Mouse (Mus musculus): Measurements from ENCODE around the gene Gfod1. TPM values are rescaled to one million over a fixed set of nuclear protein-coding genes. Genes with fewer than 3 reads are reported as not detected.

Gene Gfod1
- polyA plus RNA-seq, 1 experiment: 4.2 TPM

GRCm38 (mm10) chr13:43241069-43241468 is 62.9 kb downstream of the Gfod1 start:
- Histone ChIP-seq H3K4me3 (ENCODE audit: insufficient read depth, low read length) (no peak overlapping the region), H3K4me1 (ENCODE audit: control insufficient read depth, insufficient read depth, low read length) (peaks cover 11% of the 10 kb centered on the region), H3K27ac (ENCODE audit: insufficient read depth, low read length) (no peak overlapping the region)
- TF ChIP-seq POLR2A (IDR thresholded peaks at IDR 0.05; ENCODE audit: low read depth, low read length): no peak
- no peak for TF ChIP-seq CTCF (IDR thresholded peaks at IDR 0.05; ENCODE audit: borderline replicate concordance, insufficient read depth, low read length)

- no peak for TF ChIP-seq CTCF (IDR thresholded peaks at IDR 0.05; ENCODE audit: borderline replicate concordance, insufficient read depth, low read length)
- TF ChIP-seq POLR2A (IDR thresholded peaks at IDR 0.05; ENCODE audit: low read depth, low read length): no peak
- H3K4me3 ChIP-seq (ENCODE audit: insufficient read depth, low read length): no peak overlapping the region
- no peak overlapping the region for H3K27ac ChIP-seq (ENCODE audit: insufficient read depth, low read length)
- H3K4me1 ChIP-seq (ENCODE audit: control insufficient read depth, insufficient read depth, low read length): peaks cover 11% of the 10 kb centered on the region
Measured at GRCm38 (mm10) chr13:43239790-43240216, 64.2 kb downstream of the Gfod1 start.

- Histone ChIP-seq H3K4me1 (ENCODE audit: control insufficient read depth, insufficient read depth, low read length) (peaks cover 16% of the 10 kb centered on the region), H3K27ac (ENCODE audit: insufficient read depth, low read length) (no peak overlapping the region), H3K4me3 (ENCODE audit: insufficient read depth, low read length) (no peak overlapping the region)
- TF ChIP-seq CTCF (IDR thresholded peaks at IDR 0.05; ENCODE audit: borderline replicate concordance, insufficient read depth, low read length): no peak
- TF ChIP-seq POLR2A (IDR thresholded peaks at IDR 0.05; ENCODE audit: low read depth, low read length): no peak
Measured at GRCm38 (mm10) chr13:43236630-43237029, 67.3 kb downstream of the Gfod1 start.

DNA sequence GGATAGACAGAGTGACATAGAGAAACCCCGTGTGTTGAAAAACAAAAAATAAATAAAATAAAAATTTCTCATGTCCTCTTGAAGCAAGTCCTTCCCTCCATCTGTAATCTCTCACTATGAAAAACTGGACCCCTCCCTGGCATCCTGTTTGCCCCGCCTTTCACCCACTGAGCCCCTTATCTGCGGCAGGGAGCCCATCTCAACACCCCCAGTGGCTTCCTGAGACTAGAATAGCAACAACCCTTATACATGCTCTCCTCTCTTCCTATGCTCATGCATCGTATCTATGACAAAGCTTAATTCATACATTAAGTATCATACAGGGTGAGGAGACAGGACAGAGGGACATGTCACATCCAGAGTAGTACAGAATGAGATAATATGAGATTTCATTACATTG is 68.0 kb downstream of the Gfod1 start:
- H3K4me3 ChIP-seq (ENCODE audit: insufficient read depth, low read length): no peak overlapping the region
- no peak overlapping the region for H3K27ac ChIP-seq (ENCODE audit: insufficient read depth, low read length)
- TF ChIP-seq POLR2A (IDR thresholded peaks at IDR 0.05; ENCODE audit: low read depth, low read length) (no peak), CTCF (IDR thresholded peaks at IDR 0.05; ENCODE audit: borderline replicate concordance, insufficient read depth, low read length) (no peak)
- peaks cover 16% of the 10 kb centered on the region for H3K4me1 ChIP-seq (ENCODE audit: control insufficient read depth, insufficient read depth, low read length)

DNA sequence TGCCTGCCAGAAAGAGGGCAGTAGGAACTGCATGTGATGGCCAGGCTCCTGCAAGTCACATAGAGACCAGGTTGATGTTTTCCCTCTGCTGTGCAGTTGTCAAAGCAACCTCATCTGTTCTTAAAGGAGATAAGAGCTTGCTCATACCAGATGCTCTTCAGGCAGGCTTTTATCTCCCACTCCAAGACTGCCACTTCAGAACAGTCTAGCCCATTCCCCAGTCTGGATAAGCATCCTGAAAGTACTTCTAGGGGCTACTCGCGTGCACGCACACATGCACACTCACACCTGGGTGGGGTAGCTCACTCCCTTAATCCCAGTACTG is 68.4 kb downstream of the Gfod1 start:
- peaks cover 19% of the 10 kb centered on the region for H3K4me1 ChIP-seq (ENCODE audit: control insufficient read depth, insufficient read depth, low read length)
- TF ChIP-seq CTCF (IDR thresholded peaks at IDR 0.05; ENCODE audit: borderline replicate concordance, insufficient read depth, low read length) (no peak), POLR2A (IDR thresholded peaks at IDR 0.05; ENCODE audit: low read depth, low read length) (no peak)
- no peak overlapping the region for H3K27ac ChIP-seq (ENCODE audit: insufficient read depth, low read length)
- H3K4me3 ChIP-seq (ENCODE audit: insufficient read depth, low read length): no peak overlapping the region

DNA sequence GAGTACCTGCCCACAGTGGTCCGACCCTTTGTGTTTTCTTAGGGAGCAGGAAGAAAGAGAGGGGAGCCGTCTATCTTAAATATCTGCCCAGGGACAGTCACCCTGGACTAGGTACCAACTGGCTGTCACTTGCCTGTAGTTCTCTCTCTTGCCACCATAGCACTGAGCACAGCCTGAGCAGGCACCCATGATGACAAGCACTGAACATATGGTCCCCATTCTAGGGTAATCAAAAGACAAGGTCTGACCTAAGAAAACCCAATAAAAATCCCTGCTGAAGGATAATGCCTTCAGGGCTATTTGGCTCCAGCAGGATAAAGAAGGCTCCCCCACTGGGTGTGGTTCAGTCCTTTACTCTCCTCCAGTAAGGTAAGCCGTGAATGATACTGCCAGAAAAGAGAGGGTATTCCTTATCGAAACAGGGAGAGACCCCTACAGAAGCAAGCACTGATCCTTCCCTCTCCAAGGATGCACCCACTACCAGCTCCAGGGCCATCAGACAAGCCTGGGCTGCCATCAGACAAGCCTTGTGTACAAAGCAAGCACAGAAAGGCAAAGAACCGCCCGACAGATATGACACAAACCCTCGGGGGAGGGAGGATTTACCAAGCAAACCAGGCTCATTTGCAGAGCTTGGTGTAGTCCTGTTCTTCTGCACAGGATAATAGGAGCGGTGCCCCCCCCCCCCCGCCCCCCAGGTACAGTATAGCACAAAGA is 68.9 kb downstream of the Gfod1 start:
- no peak overlapping the region for H3K27ac ChIP-seq (ENCODE audit: insufficient read depth, low read length)
- TF ChIP-seq CTCF (IDR thresholded peaks at IDR 0.05; ENCODE audit: borderline replicate concordance, insufficient read depth, low read length) (no peak), POLR2A (IDR thresholded peaks at IDR 0.05; ENCODE audit: low read depth, low read length) (no peak)
- peaks cover 19% of the 10 kb centered on the region for H3K4me1 ChIP-seq (ENCODE audit: control insufficient read depth, insufficient read depth, low read length)
- no peak overlapping the region for H3K4me3 ChIP-seq (ENCODE audit: insufficient read depth, low read length)

DNA sequence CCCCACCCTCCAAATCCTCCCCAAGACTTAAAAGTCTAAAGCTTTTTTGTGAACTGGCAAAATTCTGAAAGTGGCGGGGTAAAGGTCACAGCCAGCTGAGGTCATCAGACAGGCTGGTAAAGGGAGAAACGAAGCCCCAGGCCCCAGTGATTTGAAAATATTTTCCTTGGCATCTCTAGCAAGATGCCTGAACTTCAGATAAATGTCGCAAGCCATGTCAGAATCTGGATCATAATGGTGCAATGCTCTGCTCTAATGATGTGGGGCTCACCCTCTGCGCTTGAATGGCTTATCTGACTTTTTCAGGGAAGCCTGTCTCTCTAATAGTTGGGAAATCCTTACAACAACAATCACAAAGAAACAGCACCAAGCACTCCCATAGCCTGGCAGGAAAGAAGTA is 70.6 kb downstream of the Gfod1 start:
- peaks cover 16% of the 10 kb centered on the region for H3K4me1 ChIP-seq (ENCODE audit: control insufficient read depth, insufficient read depth, low read length)
- no peak overlapping the region for H3K4me3 ChIP-seq (ENCODE audit: insufficient read depth, low read length)
- TF ChIP-seq CTCF (IDR thresholded peaks at IDR 0.05; ENCODE audit: borderline replicate concordance, insufficient read depth, low read length): no peak
- no peak for TF ChIP-seq POLR2A (IDR thresholded peaks at IDR 0.05; ENCODE audit: low read depth, low read length)
- H3K27ac ChIP-seq (ENCODE audit: insufficient read depth, low read length): no peak overlapping the region

DNA sequence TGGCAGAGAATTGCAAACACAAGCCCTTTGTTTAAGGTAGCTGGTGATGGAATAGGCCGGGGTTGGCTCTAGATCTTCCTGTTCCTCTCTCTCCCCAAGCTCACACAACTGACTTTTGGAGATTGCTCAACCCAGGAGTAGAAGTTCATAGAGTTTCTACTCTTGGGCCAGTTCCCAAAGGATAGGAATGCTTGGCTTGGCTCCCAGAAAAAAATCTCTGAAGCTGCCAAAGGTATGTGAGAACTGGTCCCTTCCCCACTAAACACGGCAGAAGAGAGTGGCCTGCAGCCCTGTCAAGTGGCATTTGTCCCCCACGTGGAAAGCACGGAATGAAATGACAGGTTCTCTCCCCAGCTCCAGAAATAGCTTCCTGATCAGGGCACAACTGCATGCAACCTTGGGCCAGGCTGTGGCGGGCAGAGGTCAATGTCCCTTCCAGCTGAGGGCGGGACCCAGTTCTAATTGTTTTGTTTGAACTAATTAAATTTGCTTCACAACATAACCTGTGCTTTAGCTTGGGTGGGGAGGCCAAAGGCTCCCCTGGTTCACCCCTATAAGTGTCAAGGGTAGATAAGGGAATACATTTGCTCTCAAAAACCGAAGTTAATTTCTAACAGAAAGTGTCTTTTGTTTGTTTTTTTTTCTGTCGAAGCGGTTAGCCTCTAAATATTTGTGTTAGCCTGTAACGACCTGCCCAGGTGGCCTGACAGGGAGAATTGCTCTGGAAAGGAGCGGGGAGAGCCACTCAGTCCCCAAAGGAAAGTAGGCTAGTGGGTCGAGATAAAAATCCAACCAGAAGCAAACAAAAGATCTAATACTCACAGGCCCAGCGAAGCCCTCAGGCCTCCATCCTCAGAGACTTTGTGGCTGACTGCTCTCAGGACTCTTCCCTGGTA is 71.8 kb downstream of the Gfod1 start:
- Histone ChIP-seq H3K4me3 (ENCODE audit: insufficient read depth, low read length) (no peak overlapping the region), H3K4me1 (ENCODE audit: control insufficient read depth, insufficient read depth, low read length) (peaks cover 18% of the 10 kb centered on the region), H3K27ac (ENCODE audit: insufficient read depth, low read length) (peak overlapping the region; percentile 79)
- TF ChIP-seq POLR2A (IDR thresholded peaks at IDR 0.05; ENCODE audit: low read depth, low read length): no peak
- TF ChIP-seq CTCF (IDR thresholded peaks at IDR 0.05; ENCODE audit: borderline replicate concordance, insufficient read depth, low read length): no peak

GRCm38 (mm10) chr13:43230842-43231241 is 73.1 kb downstream of the Gfod1 start:
- no peak for TF ChIP-seq POLR2A (IDR thresholded peaks at IDR 0.05; ENCODE audit: low read depth, low read length)
- H3K4me1 ChIP-seq (ENCODE audit: control insufficient read depth, insufficient read depth, low read length): peaks cover 23% of the 10 kb centered on the region
- H3K27ac ChIP-seq (ENCODE audit: insufficient read depth, low read length): 0 out of 2 replicates have a peak overlapping the region, but pooled peaks have one; percentile 79
- H3K4me3 ChIP-seq (ENCODE audit: insufficient read depth, low read length): no peak overlapping the region

GRCm38 (mm10) chr13:43230238-43230637 is 73.7 kb downstream of the Gfod1 start:
- no peak overlapping the region for H3K4me3 ChIP-seq (ENCODE audit: insufficient read depth, low read length)
- 0 out of 2 replicates have a peak overlapping the region, but pooled peaks have one; percentile 22 for H3K27ac ChIP-seq (ENCODE audit: insufficient read depth, low read length)
- H3K4me1 ChIP-seq (ENCODE audit: control insufficient read depth, insufficient read depth, low read length): peaks cover 23% of the 10 kb centered on the region
- TF ChIP-seq CTCF (IDR thresholded peaks at IDR 0.05; ENCODE audit: borderline replicate concordance, insufficient read depth, low read length) (no peak), POLR2A (IDR thresholded peaks at IDR 0.05; ENCODE audit: low read depth, low read length) (no peak)

Measured in embryonic fibroblast, embryonic 13.5 days (primary cell).